Mouse (Mus musculus): ENCODE measurements at regions not wholly inside any gene's neighbourhood (a gene's known extent, or its start where the extent isn't known, plus 50 kb on each side); places are given as distances from the start of the nearest gene placed in this dataset.

DNA sequence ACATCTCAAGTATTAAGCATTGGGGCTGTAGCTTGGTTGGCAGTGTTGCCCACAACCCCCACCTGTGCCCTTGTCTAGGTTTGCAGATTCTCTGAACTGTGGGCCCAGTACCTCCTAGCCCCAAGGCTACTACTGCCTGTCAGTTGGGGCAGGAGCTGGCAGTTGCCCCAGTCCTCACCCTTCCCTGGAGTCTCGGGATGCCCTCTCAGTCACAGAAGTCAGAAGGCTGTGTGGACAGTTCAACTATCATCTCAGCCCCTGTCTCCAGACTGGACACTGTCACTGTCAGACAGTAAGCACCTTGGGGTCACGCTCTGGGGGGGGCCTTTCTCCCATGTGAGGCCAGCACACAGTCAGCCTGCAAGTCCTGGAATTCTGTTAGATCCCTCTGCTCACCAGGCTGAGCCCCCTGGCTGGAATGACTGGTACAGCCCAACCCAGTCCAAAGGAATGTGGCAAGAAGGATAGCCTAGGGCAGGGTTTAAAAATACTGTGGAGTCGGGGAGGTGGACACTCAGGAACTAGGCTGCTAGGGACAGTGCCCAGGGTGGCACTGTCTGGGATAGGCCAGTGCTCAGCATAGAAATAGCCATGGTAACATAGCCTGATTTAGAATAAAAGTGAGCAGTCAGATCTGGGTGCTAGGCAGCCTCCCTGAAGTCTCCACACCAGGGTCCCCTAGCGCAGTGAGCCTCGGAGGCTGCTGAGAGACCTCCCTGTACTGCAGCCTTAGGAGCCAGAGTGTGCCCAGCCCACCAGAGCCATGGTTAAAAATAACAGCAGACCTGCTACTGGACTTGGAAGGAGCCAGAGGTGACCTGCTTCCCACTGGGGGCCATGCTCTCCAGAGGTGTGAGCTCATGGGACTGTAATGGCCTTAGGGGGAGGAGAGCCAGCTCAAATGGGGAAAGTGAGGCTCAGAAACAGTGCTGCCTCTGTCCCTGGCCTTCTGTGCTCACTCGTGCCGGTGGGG is 83.1 kb upstream of the Ptpn1 start:
- no peak for DNase-seq (ENCODE audit: low spot score)

DNA sequence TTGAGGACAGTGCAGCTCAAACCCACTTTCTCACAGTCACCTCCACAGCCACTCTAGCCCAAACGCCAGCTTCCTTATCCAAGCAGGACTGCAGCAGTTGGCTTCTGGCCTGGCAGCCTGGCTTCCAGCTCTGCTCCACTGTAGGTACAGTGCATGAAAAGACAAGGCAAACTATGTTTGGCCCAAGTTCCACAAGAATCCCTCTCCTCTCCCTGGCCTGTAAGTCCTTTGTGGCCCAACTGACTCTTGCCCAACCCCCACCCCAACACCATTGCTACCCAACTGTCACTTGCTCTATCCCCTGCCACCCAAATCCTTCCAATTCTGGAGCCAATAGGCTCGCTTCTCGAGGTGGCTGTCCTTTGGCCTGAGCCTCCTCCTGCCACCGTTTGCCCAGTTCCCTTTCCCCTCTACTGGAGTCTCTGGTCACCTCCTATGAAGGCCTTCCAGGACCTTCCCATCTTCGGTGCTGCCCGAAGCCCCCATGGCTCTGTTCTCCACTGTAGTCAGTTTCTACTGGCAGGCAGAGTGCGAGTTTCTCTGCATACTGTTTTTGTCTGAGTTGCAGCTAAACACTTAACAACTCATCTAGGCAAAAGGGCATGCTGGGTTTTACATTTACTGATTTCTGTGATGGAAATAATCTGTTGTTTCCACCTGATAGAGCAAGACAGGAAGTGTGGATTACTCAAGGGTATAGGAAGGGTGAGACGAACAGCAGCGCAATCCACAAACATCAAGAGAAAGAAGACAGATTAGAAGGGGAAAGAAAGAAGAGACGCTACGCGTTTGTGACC is 84.4 kb upstream of the Ptpn1 start:
- DNase-seq (ENCODE audit: low spot score), result no peak

- DNase-seq (ENCODE audit: low spot score), result no peak
These were observed 86.5 kb upstream of the Ptpn1 start for GRCm38 (mm10) chr2:167845370-167845769.

DNA sequence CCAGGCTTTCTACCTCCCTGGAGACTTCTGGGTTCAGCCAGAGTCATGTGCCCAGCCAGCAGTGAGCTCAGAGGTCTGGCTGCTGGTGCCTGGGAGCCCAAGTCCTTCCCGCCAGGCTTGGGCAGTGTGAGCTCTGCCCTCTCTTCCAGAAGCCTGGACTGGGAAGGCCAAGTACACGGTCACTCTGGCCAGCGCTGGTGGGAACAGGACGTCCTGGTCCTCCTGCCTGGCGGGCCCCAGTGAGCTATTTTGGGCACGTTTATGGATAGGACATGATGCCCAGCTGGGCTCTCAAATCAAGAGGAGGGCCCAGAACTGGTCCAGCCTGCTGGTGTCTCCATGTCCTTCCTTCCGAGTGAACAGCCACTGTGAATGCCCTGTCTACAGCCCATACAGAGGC is 87.3 kb upstream of the Ptpn1 start:
- no peak for DNase-seq (ENCODE audit: low spot score)

DNA sequence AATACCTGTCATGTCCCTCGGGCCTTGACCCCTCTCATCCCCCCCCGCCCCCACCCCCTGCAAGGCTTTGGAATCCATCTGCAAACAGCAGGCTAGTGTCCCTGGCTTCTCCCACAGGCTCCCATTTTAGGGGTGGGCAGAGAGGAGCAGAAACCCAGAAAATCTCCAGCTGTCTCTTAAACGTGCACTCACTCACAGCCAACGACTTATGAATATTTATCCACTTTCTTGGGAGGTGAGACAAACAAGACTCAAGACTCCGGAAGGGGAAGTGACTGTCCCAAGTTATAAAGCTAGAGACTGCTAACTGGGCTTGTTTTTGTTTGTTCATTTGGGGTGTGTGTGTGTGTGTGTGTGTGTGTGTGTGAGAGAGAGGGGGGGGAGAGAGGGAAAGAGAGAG is 87.9 kb upstream of the Ptpn1 start:
- no peak for DNase-seq (ENCODE audit: low spot score)

DNA sequence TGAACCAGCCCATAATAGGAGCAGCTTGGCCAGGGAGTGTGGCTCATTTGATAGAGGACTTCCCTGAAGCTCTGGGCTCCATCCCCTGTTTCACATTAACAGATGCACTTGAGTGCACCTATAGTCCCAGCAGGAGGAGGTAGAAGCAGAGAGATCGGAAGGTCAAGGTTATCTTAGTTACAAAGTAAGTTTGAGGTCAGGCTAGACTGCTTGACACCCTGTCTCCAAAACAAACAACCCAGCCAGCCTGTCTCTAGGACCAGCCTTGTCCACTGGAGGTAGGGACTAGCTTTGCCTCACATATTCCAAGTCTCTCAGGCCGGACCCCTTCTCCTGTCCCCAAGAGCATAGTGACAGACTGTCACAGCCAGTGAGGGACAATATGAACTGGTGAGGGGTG is 88.9 kb upstream of the Ptpn1 start:
- no peak for DNase-seq (ENCODE audit: low spot score)

- no peak for DNase-seq (ENCODE audit: low spot score)
These were observed 89.4 kb upstream of the Ptpn1 start for GRCm38 (mm10) chr2:167842473-167842872.

GRCm38 (mm10) chr2:167841339-167842240 is 90.3 kb upstream of the Ptpn1 start:
- no peak for DNase-seq (ENCODE audit: low spot score)

DNA sequence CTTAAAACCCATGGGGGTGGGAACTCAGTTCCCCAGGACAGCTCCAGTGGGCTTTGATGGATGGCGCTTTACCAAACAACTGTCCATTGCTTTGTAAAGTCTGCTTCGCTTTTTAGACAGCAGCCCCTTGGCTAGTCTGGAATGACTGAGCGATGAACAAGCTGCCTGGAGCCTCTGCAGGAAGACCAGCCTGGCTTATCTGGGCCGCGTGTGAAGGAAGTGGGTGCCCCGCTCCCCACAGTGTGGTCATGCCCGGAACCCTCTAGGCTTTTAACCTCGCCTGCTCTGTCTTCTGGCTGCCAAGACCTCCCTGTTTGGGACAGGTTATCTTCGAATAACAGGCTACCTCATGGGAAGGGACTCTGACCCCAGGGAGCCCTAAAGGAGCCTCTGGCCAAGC is 91.5 kb upstream of the Ptpn1 start:
- no peak for DNase-seq (ENCODE audit: low spot score)

GRCm38 (mm10) chr2:167839324-167839981 is 92.4 kb upstream of the Ptpn1 start:
- DNase-seq (ENCODE audit: low spot score), result no peak

DNA sequence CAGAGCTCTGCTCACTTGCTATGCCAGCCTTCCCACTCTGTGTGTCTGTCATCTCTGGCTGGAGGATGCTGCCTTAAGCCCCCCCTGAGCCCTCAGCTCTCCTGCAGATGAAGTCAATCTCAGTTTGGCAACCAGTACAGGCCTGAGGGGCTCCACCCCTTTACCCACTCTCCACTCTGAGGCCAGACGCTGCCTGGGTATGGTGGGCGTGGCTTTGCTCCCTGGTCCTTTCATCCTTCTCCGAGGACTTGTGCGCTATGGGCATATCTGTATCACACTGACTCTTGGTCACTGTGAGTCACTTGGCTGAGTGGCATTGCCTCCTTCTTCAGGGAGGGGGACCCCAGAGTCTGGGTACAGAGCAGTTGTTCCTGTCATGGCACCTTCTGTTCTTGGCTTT is 94.3 kb upstream of the Ptpn1 start:
- DNase-seq (ENCODE audit: low spot score), result no peak

GRCm38 (mm10) chr2:167836611-167837010 is 95.2 kb upstream of the Ptpn1 start:
- DNase-seq (ENCODE audit: low spot score), result no peak

DNA sequence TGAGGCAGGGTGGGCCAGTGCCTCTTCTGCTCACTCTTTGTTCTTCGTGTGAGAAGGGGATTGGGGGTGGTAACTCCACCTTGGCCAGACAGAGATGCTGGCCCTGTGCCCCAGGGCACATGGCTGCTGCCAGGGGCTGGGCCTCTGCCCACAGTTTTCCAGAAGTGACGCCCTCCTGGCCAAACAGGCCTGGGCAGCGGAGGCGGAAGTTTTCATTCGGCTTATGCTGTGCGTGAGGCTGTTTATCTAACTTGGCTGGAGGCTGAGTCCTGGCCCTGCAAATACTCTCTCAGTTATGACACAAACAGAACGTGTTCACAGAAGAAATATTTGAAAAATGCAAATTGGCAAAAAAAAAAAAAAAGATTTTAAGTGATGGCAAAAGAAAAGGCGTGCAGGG is 97.3 kb upstream of the Ptpn1 start:
- no peak for DNase-seq (ENCODE audit: low spot score)

DNA sequence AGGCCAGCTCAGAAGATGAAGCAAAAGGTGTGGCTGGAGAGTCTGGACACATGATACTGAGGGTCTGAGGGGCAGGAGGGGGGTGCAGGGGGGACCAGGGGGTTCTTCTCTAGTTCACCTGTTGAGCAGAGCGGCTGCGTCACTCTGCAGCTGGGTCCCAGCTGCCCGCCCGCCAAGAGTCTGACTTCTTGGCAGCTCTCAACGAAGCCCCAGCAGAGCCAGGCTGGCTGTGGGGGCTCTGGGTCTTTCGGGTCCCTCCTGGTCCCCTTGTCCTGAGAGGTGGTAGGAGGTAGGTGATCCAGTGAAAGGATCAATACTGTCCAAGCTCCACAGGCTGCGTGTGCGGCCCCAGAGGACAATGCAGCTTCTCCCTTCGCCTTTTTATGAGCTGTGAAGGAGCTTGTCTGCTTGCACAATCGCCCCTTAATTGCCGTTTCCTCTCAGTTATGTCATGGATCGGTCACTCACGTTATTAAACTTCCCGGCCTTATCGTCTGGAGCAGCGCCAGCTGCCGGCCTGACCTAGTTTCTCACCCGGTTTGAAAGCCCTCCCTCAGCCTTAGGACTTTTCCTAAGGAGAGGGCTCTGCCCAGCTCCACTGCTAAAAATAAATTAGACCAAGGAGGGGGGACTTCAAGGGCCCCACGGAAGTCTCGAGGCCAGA is 98.4 kb upstream of the Ptpn1 start:
- no peak for DNase-seq (ENCODE audit: low spot score)

DNA sequence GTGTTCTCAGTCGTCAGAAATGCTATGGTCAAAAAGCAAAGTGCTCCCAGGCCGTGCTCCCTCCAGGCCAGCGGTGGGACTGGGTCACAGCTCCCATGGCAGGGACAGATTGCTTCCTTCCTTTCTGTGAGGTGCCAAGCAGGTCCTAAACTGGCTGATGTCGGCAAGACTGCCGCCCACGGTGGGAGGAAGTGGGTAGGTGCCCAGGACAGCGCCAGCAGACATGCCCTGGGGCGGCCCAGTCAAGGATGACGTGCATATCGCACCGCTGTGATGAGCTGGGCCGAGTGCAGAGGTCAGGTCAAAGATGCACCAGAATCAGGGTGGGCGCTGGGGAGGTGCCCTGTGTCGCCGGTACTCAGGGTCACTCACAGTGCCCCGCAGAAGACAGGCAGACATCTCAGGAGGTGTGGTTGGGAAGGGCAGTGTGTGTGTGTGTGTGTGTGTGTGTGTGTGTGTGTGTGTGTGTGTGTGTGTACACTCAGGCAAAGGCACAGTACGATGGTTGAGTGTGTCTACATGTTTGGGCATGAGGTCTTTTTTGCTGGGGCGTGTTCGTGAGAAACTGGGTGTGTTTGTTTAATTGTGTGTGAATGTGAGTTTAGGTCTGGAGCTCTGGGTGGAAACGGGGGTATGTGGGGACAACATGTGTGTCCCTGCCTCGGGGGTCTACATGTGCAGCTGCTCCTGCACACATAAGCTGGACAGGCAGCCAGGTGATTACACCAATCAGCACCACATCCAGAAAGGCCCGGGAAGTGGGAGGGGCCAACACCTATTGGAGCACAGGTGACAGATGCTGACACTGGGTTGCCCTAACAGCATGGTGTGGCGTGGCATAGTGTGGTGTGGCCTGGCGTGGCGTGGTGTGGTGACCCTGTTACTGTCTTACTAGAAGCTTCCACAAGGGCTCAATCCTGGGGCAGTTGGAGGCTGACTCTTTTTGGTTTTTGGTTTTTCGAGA is 100.5 kb upstream of the Ptpn1 start:
- DNase-seq (ENCODE audit: low spot score), result no peak

DNA sequence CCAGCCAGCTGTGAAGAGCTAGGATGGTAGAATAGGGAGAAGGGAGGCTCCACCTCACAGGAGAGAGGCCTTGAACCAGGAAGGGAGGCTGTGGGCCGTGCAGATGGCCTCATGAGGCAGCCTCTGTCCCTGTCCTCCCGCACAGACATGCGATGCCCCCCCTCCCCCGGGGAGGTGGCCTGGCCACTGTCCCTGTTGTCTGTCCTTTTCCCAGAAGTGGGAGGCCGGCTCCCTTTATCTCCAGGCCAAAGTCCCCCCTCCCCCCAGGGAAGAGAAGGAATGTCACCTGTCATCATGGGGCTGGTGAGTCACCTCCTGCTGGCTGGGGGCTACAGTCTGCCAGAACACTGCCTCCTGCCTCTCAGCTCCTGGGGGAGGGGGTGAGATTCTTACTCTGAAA is 103.6 kb upstream of the Ptpn1 start:
- no peak for DNase-seq (ENCODE audit: low spot score)

GRCm38 (mm10) chr2:167826922-167827703 is 104.7 kb upstream of the Ptpn1 start:
- DNase-seq (ENCODE audit: low spot score), result no peak

GRCm38 (mm10) chr2:167823513-167823912 is 108.3 kb upstream of the Ptpn1 start:
- no peak for DNase-seq (ENCODE audit: low spot score)

DNA sequence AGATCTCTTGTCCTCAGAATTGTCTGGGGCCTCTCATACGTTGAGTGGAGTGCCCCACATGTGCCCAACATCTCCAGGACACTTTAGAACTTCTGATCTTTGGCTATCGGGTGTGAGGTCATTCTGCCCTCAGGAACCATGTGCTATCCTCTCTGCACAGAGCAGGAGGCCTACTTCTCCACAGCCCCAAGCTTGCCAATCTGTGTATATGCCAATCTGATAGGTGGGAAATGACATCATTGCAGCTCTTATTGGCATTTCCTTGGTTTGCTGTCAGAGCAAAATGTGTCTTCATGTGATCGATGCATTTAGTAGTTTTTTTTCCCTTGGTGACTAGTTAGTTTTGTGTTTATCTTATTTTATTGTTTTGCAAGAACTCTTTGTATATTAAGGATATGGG is 108.8 kb upstream of the Ptpn1 start:
- DNase-seq (ENCODE audit: low spot score), result no peak
